In genomic region chr14:25646161-25646621, GRCm38 (mm10) we compare ENCODE assay signal across 9 mouse cellular contexts. TPM values are rescaled to one million over a fixed set of nuclear protein-coding genes. Genes with fewer than 3 reads are reported as not detected.
DNase-seq lines count a peak whose midpoint lies in the region; TF ChIP-seq lines count a peak whose summit lies in the region.
"Had no signal": no experiment of that assay in that cellular context is flagged by ENCODE, and none has a peak within 500 bp of the region (broad histone marks: within the 10 kb centered on the region; RNA-seq: fewer than 3 reads in every experiment).

No protein-coding gene starts in this region.

- peak; percentile 76 to 97 (median 90) for TF ChIP-seq CTCF in MEL (IDR thresholded peaks at IDR 0.05 in 2 of 3, conservative IDR thresholded peaks at IDR 0.05 in 1 of 3; ENCODE audit: control insufficient read depth in 1 of 3, insufficient read depth in 1 of 3, low read depth in 2 of 3, low read length in 3 of 3, poor library complexity in 1 of 3, severe bottlenecking in 1 of 3)
- peak; percentile 54 for TF ChIP-seq CTCF in embryonic fibroblast, embryonic 13.5 days (IDR thresholded peaks at IDR 0.05; ENCODE audit: borderline replicate concordance, insufficient read depth, low read length)

- H3K9me3 ChIP-seq in MEL (replicated peaks; ENCODE audit: insufficient read depth, low read length): no peaks in the 10 kb centered on the region
- H3K9me3 ChIP-seq: limb, embryonic 15.5 days had no signal

- no peaks in the 10 kb centered on the region for H3K27me3 ChIP-seq in MEL (ENCODE audit: control insufficient read depth in 1 of 2, insufficient read depth in 2 of 2, low read length in 2 of 2)
- H3K27me3 ChIP-seq: limb, embryonic 15.5 days had no signal

- H3K36me3 ChIP-seq in MEL (ENCODE audit: control insufficient read depth in 1 of 2, insufficient read depth in 2 of 2, low read length in 2 of 2): no peaks in the 10 kb centered on the region

- intact Hi-C loops in heart, postnatal 36 days (cut with DNase I): loop anchor here (2.0 to 5.0 kb wide), 2 partner anchors 67 to 189 kb away; partner anchors contain the start of gene Zmiz1

- TF ChIP-seq EP300 in MEL (IDR thresholded peaks at IDR 0.05; ENCODE audit: low read depth in 1 of 2, low read length in 2 of 2): no peak

- no peak overlapping the region for H3K4me3 ChIP-seq in MEL (ENCODE audit: control insufficient read depth in 1 of 2, insufficient read depth in 1 of 2, low read depth in 2 of 2, low read length in 2 of 2)
- no peak overlapping the region for H3K4me3 ChIP-seq in embryonic fibroblast, embryonic 13.5 days (ENCODE audit: insufficient read depth, low read length)
- H3K4me3 ChIP-seq: limb, embryonic 15.5 days had no signal

- no peak overlapping the region for H3K9ac ChIP-seq in MEL (ENCODE audit: control insufficient read depth, low read depth, low read length, poor library complexity, severe bottlenecking)
- H3K9ac ChIP-seq: limb, embryonic 15.5 days had no signal

- peak; percentile 18 for TF ChIP-seq RAD21 in MEL (IDR thresholded peaks at IDR 0.05; ENCODE audit: low read depth, low read length)

- peak; percentile 82 for DNase-seq in MEL (ENCODE audit: low read depth, low spot score)
- peak; percentile 57 to 76 for DNase-seq in adrenal gland, postnatal 36 days
- peak; percentile 72 to 75 for DNase-seq in heart, postnatal 36 days
- DNase-seq in layer of hippocampus, adult 9-11 months: peak; percentile 56
- peak; percentile 85 for DNase-seq in lung, postnatal 4 days
- DNase-seq in retina, postnatal 7 days (ENCODE audit: low read depth, low spot score): peak; percentile 69
- DNase-seq in yolk sac, embryonic 10.5 days (ENCODE audit: low spot score): no peak

- H3K4me1 ChIP-seq in MEL (ENCODE audit: control insufficient read depth in 1 of 2, insufficient read depth in 2 of 2, low read length in 2 of 2): peaks cover 0 to 2% of the 10 kb centered on the region in 2 experiments; a peak in 1 of 4 replicates
- H3K4me1 ChIP-seq in embryonic fibroblast, embryonic 13.5 days (ENCODE audit: control insufficient read depth, insufficient read depth, low read length): no peaks in the 10 kb centered on the region

- no peak for TF ChIP-seq POLR2A in MEL (IDR thresholded peaks at IDR 0.05; ENCODE audit: control insufficient read depth in 1 of 2, insufficient read depth in 1 of 2, low read depth in 1 of 2, low read length in 2 of 2, poor library complexity in 1 of 2)
- no peak for TF ChIP-seq POLR2A in embryonic fibroblast, embryonic 13.5 days (IDR thresholded peaks at IDR 0.05; ENCODE audit: low read depth, low read length)

- H3K27ac ChIP-seq in MEL (ENCODE audit: control insufficient read depth, low read depth, low read length): no peak overlapping the region
- no peak overlapping the region for H3K27ac ChIP-seq in embryonic fibroblast, embryonic 13.5 days (ENCODE audit: insufficient read depth, low read length)
- H3K27ac ChIP-seq: limb, embryonic 15.5 days had no signal

- H3K79me2 ChIP-seq in MEL (ENCODE audit: control insufficient read depth, insufficient read depth, low read length, poor library complexity): no peaks in the 10 kb centered on the region

TF ChIP-seq in MEL, 35 proteins besides CTCF, POLR2A, EP300 and RAD21:
- TF ChIP-seq MYB (IDR thresholded peaks at IDR 0.05; ENCODE audit: low read depth, low read length) (no peak), SMC3 (IDR thresholded peaks at IDR 0.05; ENCODE audit: low read depth, low read length) (peak; percentile 44)

RNA-seq across cellular contexts. Expression of gene Ppif, which starts 47.8 kb away (rescaled TPM):
- 56.3 and 71.0 TPM in 2 replicates for total RNA-seq in MEL (2012; rRNA removed)
- polyA plus RNA-seq in MEL (2012; ENCODE audit: insufficient read depth in 1 of 2, insufficient read length in 2 of 2, low read depth in 1 of 2, low replicate concordance in 2 of 2, missing spikeins in 1 of 2): 100 to 1,000 TPM; 127 to 128 TPM
- 10 to 100 TPM; 24.4 to 27.7 TPM for total RNA-seq in adrenal gland, postnatal 36 days (2021)
- polyA plus RNA-seq in embryonic fibroblast, embryonic 13.5 days (2011; ENCODE audit: insufficient read length, low read depth, missing spikeins): 11.3 and 11.6 TPM in 2 replicates
- total RNA-seq in heart, postnatal 36 days (2021): 100 to 1,000 TPM; 294 to 308 TPM
